ENCODE assay signal across 16 mouse cellular contexts in genomic region chr7:51851890-51852507, GRCm38 (mm10).
"Had no signal": no experiment of that assay in that cellular context is flagged by ENCODE, and none has a peak within 500 bp of the region (broad histone marks: within the 10 kb centered on the region; RNA-seq: fewer than 3 reads in every experiment).

No protein-coding gene starts in this region.

- H3K27ac ChIP-seq: midbrain, embryonic 10.5 days; midbrain, embryonic 12.5 days; midbrain, embryonic 15.5 days; neural tube, embryonic 12.5 days had no signal

- H3K27me3 ChIP-seq: midbrain, embryonic 12.5 days; midbrain, embryonic 15.5 days; neural tube, embryonic 12.5 days had no signal

- DNase-seq: lung, adult 18-20 months; lung, embryonic 14.5 days; lung, postnatal 10 days; lung, postnatal 4 days; retina, postnatal 1 day; right cerebral cortex, adult 18-20 months; right cerebral cortex, postnatal 14 days; right cerebral cortex, postnatal 4 days; spleen, adult 18-20 months; thymus, adult 2 months; thymus, postnatal 25 days; thymus, postnatal 4 days had no signal

- H3K4me1 ChIP-seq: midbrain, embryonic 10.5 days; midbrain, embryonic 12.5 days; midbrain, embryonic 15.5 days; neural tube, embryonic 12.5 days had no signal

- H3K4me3 ChIP-seq: midbrain, embryonic 10.5 days; midbrain, embryonic 12.5 days; midbrain, embryonic 15.5 days; neural tube, embryonic 12.5 days had no signal

- H3K36me3 ChIP-seq: midbrain, embryonic 12.5 days; midbrain, embryonic 15.5 days; neural tube, embryonic 12.5 days had no signal

- H3K9me3 ChIP-seq: midbrain, embryonic 10.5 days; midbrain, embryonic 12.5 days; midbrain, embryonic 15.5 days; neural tube, embryonic 12.5 days had no signal

- H3K4me2 ChIP-seq: lung, embryonic 14.5 days; midbrain, embryonic 12.5 days; midbrain, embryonic 15.5 days; neural tube, embryonic 12.5 days had no signal

- ATAC-seq: midbrain, embryonic 15.5 days had no signal

- H3K9ac ChIP-seq: lung, embryonic 14.5 days; midbrain, embryonic 12.5 days; midbrain, embryonic 15.5 days; neural tube, embryonic 12.5 days had no signal
